Mouse (Mus musculus): Measurements from ENCODE around the gene Trappc4.

DNA sequence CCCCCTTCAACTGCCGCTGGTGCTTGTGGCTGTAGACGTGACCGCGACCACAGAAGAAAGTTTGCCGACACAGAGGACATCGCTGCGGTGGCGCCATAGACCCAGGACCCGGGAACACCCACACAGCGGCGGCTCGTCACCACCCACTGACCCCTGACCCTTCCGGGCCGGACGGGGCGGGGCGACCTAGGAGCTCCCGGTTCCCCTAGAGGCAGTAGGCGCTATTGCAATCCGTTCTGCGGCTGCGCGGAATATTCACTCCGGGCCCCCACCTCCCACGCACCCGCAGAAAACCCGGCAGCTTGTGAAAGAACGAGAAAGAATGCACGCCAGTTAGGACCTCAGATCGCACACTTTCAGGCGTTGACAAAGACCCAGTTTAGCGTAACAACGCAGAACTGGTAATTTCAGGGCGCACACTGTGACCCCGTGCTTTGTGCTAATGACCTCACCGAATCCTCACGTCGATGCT lies 10.5 kb upstream of the Trappc4 start:
- TF ChIP-seq CTCF (IDR thresholded peaks at IDR 0.05; ENCODE audit: control insufficient read depth, insufficient read depth, low read length) (peak; percentile 50), POLR2A (IDR thresholded peaks at IDR 0.05; ENCODE audit: borderline replicate concordance, control insufficient read depth, low read depth, low read length) (peak; percentile 50; the same call in 1 of the 2 replicates)
